Mouse (Mus musculus) layer of hippocampus, adult 9-11 months (tissue): ENCODE data around the gene Higd1b.
A peak's percentile ranks its signal among the peaks of the same experiment; 100 is the strongest.

Experiments
- DNase-seq: peaks from one replicate; pipeline ENCODE4 v3.0.0; 2022

Higd1b gene

GRCm38 (mm10) chr11:102838616-102839150 lies 3.0 kb downstream of the Higd1b start:
- DNase-seq = no peak

GRCm38 (mm10) chr11:102845926-102846325 lies 10.3 kb downstream of the Higd1b start:
- no peak for DNase-seq

GRCm38 (mm10) chr11:102851883-102852282 lies 16.2 kb downstream of the Higd1b start:
- no peak for DNase-seq

GRCm38 (mm10) chr11:102853760-102854159 lies 18.1 kb downstream of the Higd1b start:
- DNase-seq = no peak

- no peak for DNase-seq
These were observed 20.3 kb downstream of the Higd1b start for GRCm38 (mm10) chr11:102855941-102856340.

GRCm38 (mm10) chr11:102858951-102859350 lies 23.3 kb downstream of the Higd1b start:
- DNase-seq = peak; percentile 22

GRCm38 (mm10) chr11:102859933-102860332 lies 24.3 kb downstream of the Higd1b start:
- DNase-seq = peak; percentile 48

GRCm38 (mm10) chr11:102864272-102864671 lies 28.6 kb downstream of the Higd1b start:
- DNase-seq = peak; percentile 45

- DNase-seq = peak; percentile 89
These were observed 39.2 kb downstream of the Higd1b start for GRCm38 (mm10) chr11:102874801-102875334.

GRCm38 (mm10) chr11:102879558-102879957 lies 43.9 kb downstream of the Higd1b start:
- no peak for DNase-seq

- peak; percentile 94 for DNase-seq
These were observed 45.1 kb downstream of the Higd1b start, which contains the start of the genes Eftud2 and Ccdc103 for GRCm38 (mm10) chr11:102880585-102881313. Eftud2 (minus strand) TSS chr11:102880985. Ccdc103 (plus strand) TSS chr11:102881204.

- no peak for DNase-seq
These were observed 45.9 kb downstream of the Higd1b start for GRCm38 (mm10) chr11:102881314-102882198.

- DNase-seq = no peak
These were observed 49.1 kb downstream of the Higd1b start, which contains the start of gene Fam187a for GRCm38 (mm10) chr11:102884616-102885219. Fam187a (plus strand) TSS chr11:102885169.

GRCm38 (mm10) chr11:102887433-102887832 lies 51.8 kb downstream of the Higd1b start:
- no peak for DNase-seq
